Mouse (Mus musculus): Measurements from ENCODE around the gene Clstn2. TPM values are rescaled to one million over a fixed set of nuclear protein-coding genes. Genes with fewer than 3 reads are reported as not detected.

The Clstn2 gene
- polyA plus RNA-seq (2015; fragmentation: Nextera tagmentation; extraction: Ambion mirVana), result 0.82 and 1.1 TPM in 2 replicates

GRCm38 (mm10) chr9:98032573-98033272 lies at the start of gene Clstn2:
TSS of gene Clstn2 (minus strand) at chr9:98033181.
- H3K9me3 ChIP-seq (ENCODE audit: control insufficient read depth, low read length), result no peaks in the 10 kb centered on the region
- H3K27me3 ChIP-seq (ENCODE audit: control insufficient read depth, insufficient read depth, low read length), result peaks cover 5% of the 10 kb centered on the region; the same call in 1 of the 2 replicates
- no peak for TF ChIP-seq EP300 (optimal IDR thresholded peaks at IDR 0.05)
- peak; percentile 52 for TF ChIP-seq CTCF (IDR thresholded peaks at IDR 0.05; ENCODE audit: low read depth)
- DNase-seq (ENCODE audit: low spot score) (peak; percentile 85), ATAC-seq (ENCODE audit: low FRiP score, low TSS enrichment) (peak; percentile 72)
- H3K4me2 ChIP-seq (replicated peaks; ENCODE audit: low read depth), result peak within 1 kb of the TSS; percentile 93
- H3K4me3 ChIP-seq (ENCODE audit: low read depth, low read length), result peak within 1 kb of the TSS; percentile 58
- H3K4me1 ChIP-seq (replicated peaks; ENCODE audit: control insufficient read depth, insufficient read depth), result no peaks in the 10 kb centered on the region
- peak within 1 kb of the TSS; percentile 43 for H3K9ac ChIP-seq (ENCODE audit: low read length)
- H3K27ac ChIP-seq (replicated peaks), result 0 out of 2 replicates have a peak within 1 kb of the TSS, but pooled peaks have one; percentile 30
- WGBS, result under 1% methylated on average over 71 of the region's 73 CpGs
- no peaks in the 10 kb centered on the region for H3K36me3 ChIP-seq (ENCODE audit: control insufficient read depth, insufficient read depth, low read length)

GRCm38 (mm10) chr9:98067767-98068166 lies 34.8 kb upstream of the Clstn2 start:
- Histone ChIP-seq H3K9me3 (ENCODE audit: control insufficient read depth, low read length) (no peaks in the 10 kb centered on the region), H3K27ac (replicated peaks) (no peak overlapping the region), H3K4me3 (ENCODE audit: low read depth, low read length) (no peak overlapping the region), H3K9ac (ENCODE audit: low read length) (no peak overlapping the region), H3K4me2 (replicated peaks; ENCODE audit: low read depth) (no peak overlapping the region), H3K27me3 (ENCODE audit: control insufficient read depth, insufficient read depth, low read length) (no peaks in the 10 kb centered on the region), H3K36me3 (ENCODE audit: control insufficient read depth, insufficient read depth, low read length) (no peaks in the 10 kb centered on the region), H3K4me1 (replicated peaks; ENCODE audit: control insufficient read depth, insufficient read depth) (no peaks in the 10 kb centered on the region)
- TF ChIP-seq CTCF (IDR thresholded peaks at IDR 0.05; ENCODE audit: low read depth), result no peak
- TF ChIP-seq EP300 (optimal IDR thresholded peaks at IDR 0.05), result no peak
- WGBS, result 68% methylated on average over 5 of the region's 5 CpGs
- ATAC-seq (ENCODE audit: low FRiP score, low TSS enrichment) (no peak), DNase-seq (ENCODE audit: low spot score) (no peak)

DNA sequence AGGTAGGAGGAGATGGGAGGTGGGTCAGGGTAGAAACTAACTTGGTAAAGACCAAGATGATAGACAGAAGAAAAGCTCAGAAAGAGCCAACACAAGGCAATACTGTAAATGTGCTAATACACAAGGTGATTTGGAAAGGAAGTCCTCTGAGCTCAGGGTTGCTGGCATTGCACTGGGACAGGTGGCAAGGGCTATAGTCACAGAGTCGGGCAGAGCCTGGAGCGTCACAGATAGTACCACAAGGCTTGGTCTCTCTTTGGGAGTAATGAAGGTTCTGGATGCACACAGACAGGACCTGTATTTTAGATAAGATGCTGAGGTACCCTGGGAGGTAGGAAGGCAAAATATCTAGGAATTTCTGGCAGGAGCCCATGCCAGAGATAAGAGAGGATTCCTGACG lies 28.7 kb upstream of the Clstn2 start:
- Histone ChIP-seq H3K36me3 (ENCODE audit: control insufficient read depth, insufficient read depth, low read length) (no peaks in the 10 kb centered on the region), H3K4me1 (replicated peaks; ENCODE audit: control insufficient read depth, insufficient read depth) (no peaks in the 10 kb centered on the region), H3K9ac (ENCODE audit: low read length) (no peak overlapping the region), H3K9me3 (ENCODE audit: control insufficient read depth, low read length) (no peaks in the 10 kb centered on the region), H3K27ac (replicated peaks) (no peak overlapping the region), H3K4me3 (ENCODE audit: low read depth, low read length) (no peak overlapping the region), H3K27me3 (ENCODE audit: control insufficient read depth, insufficient read depth, low read length) (no peaks in the 10 kb centered on the region), H3K4me2 (replicated peaks; ENCODE audit: low read depth) (no peak overlapping the region)
- ATAC-seq (ENCODE audit: low FRiP score, low TSS enrichment) (no peak), DNase-seq (ENCODE audit: low spot score) (no peak)
- 67% methylated on average over 3 of the region's 3 CpGs for WGBS
- no peak for TF ChIP-seq EP300 (optimal IDR thresholded peaks at IDR 0.05)
- no peak for TF ChIP-seq CTCF (IDR thresholded peaks at IDR 0.05; ENCODE audit: low read depth)

DNA sequence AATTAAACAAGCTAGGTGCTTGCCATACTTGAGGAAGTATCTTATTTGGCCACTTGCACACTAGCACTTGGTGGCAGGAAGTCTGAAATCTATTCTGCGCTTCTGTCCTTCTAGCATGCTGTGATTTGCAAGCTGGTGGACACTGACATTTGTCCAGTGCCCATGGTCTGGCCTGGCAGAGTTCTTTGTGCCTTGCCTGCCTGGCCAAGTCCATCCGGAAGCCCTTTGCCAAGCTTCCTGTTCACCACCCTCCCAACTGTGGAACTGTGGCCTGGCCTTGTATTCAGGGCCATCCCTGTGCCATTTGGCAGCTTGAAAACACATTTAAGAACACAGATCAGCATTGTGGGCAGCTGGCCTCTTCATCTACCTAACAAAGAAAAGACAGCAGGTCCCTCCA lies 24.3 kb upstream of the Clstn2 start:
- H3K9me3 ChIP-seq (ENCODE audit: control insufficient read depth, low read length), result no peaks in the 10 kb centered on the region
- H3K9ac ChIP-seq (ENCODE audit: low read length), result no peak overlapping the region
- no peak overlapping the region for H3K27ac ChIP-seq (replicated peaks)
- H3K4me3 ChIP-seq (ENCODE audit: low read depth, low read length), result no peak overlapping the region
- H3K4me1 ChIP-seq (replicated peaks; ENCODE audit: control insufficient read depth, insufficient read depth), result no peaks in the 10 kb centered on the region
- H3K4me2 ChIP-seq (replicated peaks; ENCODE audit: low read depth), result no peak overlapping the region
- DNase-seq (ENCODE audit: low spot score) (no peak), ATAC-seq (ENCODE audit: low FRiP score, low TSS enrichment) (no peak)
- 84% methylated on average over 2 of the region's 2 CpGs for WGBS
- H3K27me3 ChIP-seq (ENCODE audit: control insufficient read depth, insufficient read depth, low read length), result no peaks in the 10 kb centered on the region
- TF ChIP-seq CTCF (IDR thresholded peaks at IDR 0.05; ENCODE audit: low read depth) (no peak), EP300 (optimal IDR thresholded peaks at IDR 0.05) (no peak)
- no peaks in the 10 kb centered on the region for H3K36me3 ChIP-seq (ENCODE audit: control insufficient read depth, insufficient read depth, low read length)

DNA sequence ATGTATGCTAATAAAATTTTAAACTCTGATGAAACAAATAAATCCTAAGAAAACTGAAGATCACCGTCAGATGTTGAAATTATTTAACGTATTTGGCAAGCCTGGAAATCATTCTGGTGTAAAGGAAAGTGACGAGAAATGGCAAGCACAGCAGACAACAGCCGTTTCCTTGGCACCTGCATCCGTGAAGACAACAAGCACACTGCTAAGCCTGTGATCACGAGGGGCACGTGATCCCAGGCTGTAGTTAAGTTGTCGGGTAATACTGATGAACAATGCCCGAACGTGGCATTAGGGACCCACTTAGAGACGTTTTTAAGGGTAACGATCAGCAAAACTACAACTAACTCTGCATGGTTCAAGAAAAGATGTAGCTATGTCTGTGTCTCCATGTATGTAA lies 18.4 kb upstream of the Clstn2 start:
- no peak overlapping the region for H3K9ac ChIP-seq (ENCODE audit: low read length)
- H3K4me1 ChIP-seq (replicated peaks; ENCODE audit: control insufficient read depth, insufficient read depth), result no peaks in the 10 kb centered on the region
- TF ChIP-seq CTCF (IDR thresholded peaks at IDR 0.05; ENCODE audit: low read depth), result no peak
- no peak for TF ChIP-seq EP300 (optimal IDR thresholded peaks at IDR 0.05)
- H3K9me3 ChIP-seq (ENCODE audit: control insufficient read depth, low read length), result no peaks in the 10 kb centered on the region
- ATAC-seq (ENCODE audit: low FRiP score, low TSS enrichment), result no peak
- DNase-seq (ENCODE audit: low spot score), result no peak
- no peak overlapping the region for H3K4me2 ChIP-seq (replicated peaks; ENCODE audit: low read depth)
- H3K27ac ChIP-seq (replicated peaks), result no peak overlapping the region
- 79% methylated on average over 12 of the region's 12 CpGs for WGBS
- H3K36me3 ChIP-seq (ENCODE audit: control insufficient read depth, insufficient read depth, low read length), result no peaks in the 10 kb centered on the region
- no peak overlapping the region for H3K4me3 ChIP-seq (ENCODE audit: low read depth, low read length)
- no peaks in the 10 kb centered on the region for H3K27me3 ChIP-seq (ENCODE audit: control insufficient read depth, insufficient read depth, low read length)

GRCm38 (mm10) chr9:98033273-98033855 lies 383 bp upstream of the Clstn2 start:
- Histone ChIP-seq H3K9ac (ENCODE audit: low read length) (peak overlapping the region; percentile 43; the same call in 1 of the 2 replicates), H3K36me3 (ENCODE audit: control insufficient read depth, insufficient read depth, low read length) (no peaks in the 10 kb centered on the region), H3K27ac (replicated peaks) (no peak overlapping the region), H3K27me3 (ENCODE audit: control insufficient read depth, insufficient read depth, low read length) (peaks cover 5% of the 10 kb centered on the region; the same call in 1 of the 2 replicates), H3K4me3 (ENCODE audit: low read depth, low read length) (peak overlapping the region; percentile 58), H3K4me1 (replicated peaks; ENCODE audit: control insufficient read depth, insufficient read depth) (no peaks in the 10 kb centered on the region), H3K9me3 (ENCODE audit: control insufficient read depth, low read length) (no peaks in the 10 kb centered on the region), H3K4me2 (replicated peaks; ENCODE audit: low read depth) (peak overlapping the region; percentile 93)
- under 1% methylated on average over 37 of the region's 38 CpGs for WGBS
- TF ChIP-seq CTCF (IDR thresholded peaks at IDR 0.05; ENCODE audit: low read depth), result peak; percentile 67
- no peak for TF ChIP-seq EP300 (optimal IDR thresholded peaks at IDR 0.05)
- ATAC-seq (ENCODE audit: low FRiP score, low TSS enrichment) (peak; percentile 78), DNase-seq (ENCODE audit: low spot score) (peak; percentile 62)

Measured in stomach, postnatal 0 days (tissue).